Mouse (Mus musculus) liver, postnatal 0 days (tissue): Measurements from ENCODE around the gene Top2a. TPM values are rescaled to one million over a fixed set of nuclear protein-coding genes. Genes with fewer than 3 reads are reported as not detected.

Experiments
- ATAC-seq: fragments of 200-750 bp; cut with Nextera tagmentation; 2 replicates; pipeline ENCODE4 v1.8.0; 2017; ENCODE audit warnings: mild to moderate bottlenecking, moderate library complexity
- DNase-seq: peaks from one replicate; pipeline ENCODE4 v3.0.0-alpha.2; 2016
- H3K27ac ChIP-seq: fragments of 300-500 bp; sonication (generic); 2 replicates; pipeline ENCODE4 v1.5.1; 2014; ENCODE audit warnings: antibody characterized with exemption, moderate library complexity, mild to moderate bottlenecking, low read depth
- H3K27me3 ChIP-seq: fragments of 300-500 bp; sonication (generic); 2 replicates; pipeline ENCODE4 v1.6.1; 2014; ENCODE audit warnings: low read length, control low read depth, mixed read lengths; ENCODE audit not compliant: insufficient read depth
- H3K36me3 ChIP-seq: fragments of 300-500 bp; sonication (generic); replicated peaks from 2 replicates; pipeline ENCODE4 v1.6.1; 2014; ENCODE audit warnings: mild to moderate bottlenecking, control low read depth, low read length, moderate library complexity, mixed read lengths; ENCODE audit not compliant: insufficient read depth
- H3K4me1 ChIP-seq: fragments of 300-500 bp; sonication (generic); 2 replicates; pipeline ENCODE4 v1.6.1; 2014; ENCODE audit warnings: antibody characterized with exemption, mild to moderate bottlenecking, control low read depth; ENCODE audit not compliant: insufficient read depth
- H3K4me2 ChIP-seq: fragments of 300-500 bp; sonication (generic); 2 replicates; pipeline ENCODE4 v1.6.1; 2014; ENCODE audit warnings: low read depth, mild to moderate bottlenecking, low read length, moderate library complexity, mixed read lengths
- H3K4me3 ChIP-seq: fragments of 300-500 bp; sonication (generic); 2 replicates; pipeline ENCODE4 v1.5.1; 2014; ENCODE audit warnings: low read depth, low read length
- H3K9ac ChIP-seq: fragments of 300-500 bp; sonication (generic); replicated peaks from 2 replicates; pipeline ENCODE4 v1.6.1; 2014; ENCODE audit warnings: mild to moderate bottlenecking, moderate library complexity
- H3K9me3 ChIP-seq: fragments of 300-500 bp; sonication (generic); 2 replicates; pipeline ENCODE4 v1.6.1; 2016; ENCODE audit warnings: mild to moderate bottlenecking, control low read depth, low read length, mixed read lengths
- CTCF ChIP-seq: sonication (generic); IDR thresholded peaks from 2 replicates; pipeline ENCODE4 v1.5.1; 2016; ENCODE audit warnings: antibody characterized with exemption, low read depth
- EP300 ChIP-seq: IDR thresholded peaks from 2 replicates; pipeline ENCODE4 v1.6.1; 2016; ENCODE audit warnings: antibody characterized with exemption, low read depth, mild to moderate bottlenecking
- WGBS: fragments of 180-500 bp; shearing (Covaris S2); extraction: QIAGEN DNeasy Blood & Tissue Kit; methylation state at CpG from one replicate; pipeline ENCODE4 v1.1.7; 2014; ENCODE audit not compliant: insufficient replicate concordance; 5-methylcytosine and 5-hydroxymethylcytosine counted together
- polyA plus RNA-seq: library from polyadenylated mRNA; unstranded; fragments of >200 nt; fragmentation: Nextera tagmentation; extraction: Ambion mirVana; gene quantifications from 2 replicates; pipeline ENCODE4 v1.2.1, GENCODE M21; 2015

Gene Top2a
- polyA plus RNA-seq, 1 experiment from 2014 or later: 90.2 TPM

DNA sequence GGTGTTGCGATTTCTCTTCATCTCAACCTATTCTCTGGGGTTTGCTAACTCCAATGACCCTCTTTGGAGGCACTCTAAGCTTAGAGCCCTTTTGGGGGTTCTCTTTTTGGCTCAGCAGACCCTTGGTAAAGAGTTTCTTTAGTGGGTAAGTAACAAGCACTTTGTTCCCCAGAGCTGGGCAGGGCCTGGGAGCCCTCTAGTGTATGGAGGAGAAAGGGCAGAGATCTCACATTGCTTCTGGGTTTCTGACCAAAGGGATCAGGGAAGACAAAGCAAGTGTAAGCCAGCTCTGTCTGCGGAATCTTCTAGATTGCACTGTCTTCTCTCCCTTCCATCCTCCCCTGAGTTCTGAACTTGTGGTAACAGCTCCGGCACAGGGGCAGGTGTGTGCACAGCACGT, 11.4 kb upstream of the Top2a start:
- no peak for DNase-seq
- no peaks in the 10 kb centered on the region for H3K27me3 ChIP-seq
- ATAC-seq: no peak
- no peaks in the 10 kb centered on the region for H3K36me3 ChIP-seq
- 68% methylated on average over 4 of the region's 4 CpGs for WGBS
- H3K27ac ChIP-seq: no peak overlapping the region
- peaks cover under 1% of the 10 kb centered on the region; the same call in 1 of the 2 replicates for H3K4me1 ChIP-seq
- no peaks in the 10 kb centered on the region for H3K9me3 ChIP-seq
- TF ChIP-seq CTCF (peak; percentile 51), EP300 (no peak)
- no peak overlapping the region for H3K9ac ChIP-seq
- H3K4me2 ChIP-seq: no peak overlapping the region
- no peak overlapping the region for H3K4me3 ChIP-seq

DNA sequence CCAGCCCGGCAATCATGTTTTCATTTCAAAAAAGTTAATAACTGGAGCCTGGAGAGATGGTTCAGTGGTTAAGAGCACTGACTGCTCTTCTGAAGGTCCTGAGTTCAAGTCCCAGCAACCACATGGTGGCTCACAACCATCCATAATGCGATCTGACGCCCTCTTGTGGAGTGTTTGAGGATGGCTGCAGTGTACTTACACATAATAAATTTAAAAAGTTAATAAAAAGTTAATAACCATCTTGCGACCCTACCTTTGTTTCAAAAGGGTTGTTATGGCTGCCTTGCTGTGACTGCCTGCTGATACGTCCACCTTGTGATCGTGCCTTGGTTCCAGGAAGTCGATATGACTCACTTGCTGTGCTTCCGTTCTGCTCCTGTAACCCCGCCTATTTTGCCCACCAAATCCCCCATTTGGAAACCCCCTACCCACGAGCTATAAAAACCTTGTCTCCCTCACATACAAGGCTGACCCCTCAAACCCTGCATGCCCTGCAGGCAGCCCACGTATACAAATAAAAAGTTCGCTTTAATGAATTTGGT, 3.0 kb upstream of the Top2a start:
- peaks cover 5% of the 10 kb centered on the region for H3K36me3 ChIP-seq
- no peak overlapping the region for H3K9ac ChIP-seq
- H3K27ac ChIP-seq: no peak overlapping the region
- H3K27me3 ChIP-seq: no peaks in the 10 kb centered on the region
- H3K4me3 ChIP-seq: no peak overlapping the region
- TF ChIP-seq CTCF: peak; percentile 32
- TF ChIP-seq EP300: no peak
- H3K4me2 ChIP-seq: no peak overlapping the region
- ATAC-seq (no peak), DNase-seq (no peak)
- H3K4me1 ChIP-seq: peaks cover 5% of the 10 kb centered on the region; the same call in 1 of the 2 replicates
- H3K9me3 ChIP-seq: no peaks in the 10 kb centered on the region
- WGBS: 75% methylated on average over 12 of the region's 12 CpGs

DNA sequence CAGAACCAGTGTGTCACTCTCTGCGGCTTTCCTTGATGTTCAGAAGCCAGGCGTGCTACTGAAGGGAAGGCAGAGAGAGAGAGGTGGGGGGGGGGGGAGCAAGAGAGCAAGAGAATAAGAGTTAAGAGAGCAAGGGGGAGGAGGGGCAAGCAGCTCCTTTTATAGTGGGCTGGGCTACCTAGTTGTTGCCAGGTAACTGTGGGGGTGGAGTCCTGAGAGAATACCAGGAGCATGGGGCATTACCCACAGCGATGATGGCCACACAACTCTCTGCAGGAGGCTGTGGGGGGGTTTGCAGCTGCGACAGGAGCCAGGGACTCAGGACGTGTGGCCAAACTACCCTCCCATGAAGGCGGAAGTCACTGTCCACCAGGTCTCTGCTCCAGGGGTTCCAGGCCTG, 1.9 kb upstream of the Top2a start:
- peaks cover 5% of the 10 kb centered on the region; the same call in 1 of the 2 replicates for H3K4me1 ChIP-seq
- H3K9me3 ChIP-seq: no peaks in the 10 kb centered on the region
- H3K27me3 ChIP-seq: no peaks in the 10 kb centered on the region
- no peak overlapping the region for H3K4me3 ChIP-seq
- no peak overlapping the region for H3K27ac ChIP-seq
- H3K4me2 ChIP-seq: no peak overlapping the region
- H3K9ac ChIP-seq: no peak overlapping the region
- peaks cover 14% of the 10 kb centered on the region for H3K36me3 ChIP-seq
- DNase-seq (no peak), ATAC-seq (no peak)
- WGBS: 93% methylated on average over 6 of the region's 6 CpGs
- TF ChIP-seq EP300 (no peak), CTCF (no peak)

DNA sequence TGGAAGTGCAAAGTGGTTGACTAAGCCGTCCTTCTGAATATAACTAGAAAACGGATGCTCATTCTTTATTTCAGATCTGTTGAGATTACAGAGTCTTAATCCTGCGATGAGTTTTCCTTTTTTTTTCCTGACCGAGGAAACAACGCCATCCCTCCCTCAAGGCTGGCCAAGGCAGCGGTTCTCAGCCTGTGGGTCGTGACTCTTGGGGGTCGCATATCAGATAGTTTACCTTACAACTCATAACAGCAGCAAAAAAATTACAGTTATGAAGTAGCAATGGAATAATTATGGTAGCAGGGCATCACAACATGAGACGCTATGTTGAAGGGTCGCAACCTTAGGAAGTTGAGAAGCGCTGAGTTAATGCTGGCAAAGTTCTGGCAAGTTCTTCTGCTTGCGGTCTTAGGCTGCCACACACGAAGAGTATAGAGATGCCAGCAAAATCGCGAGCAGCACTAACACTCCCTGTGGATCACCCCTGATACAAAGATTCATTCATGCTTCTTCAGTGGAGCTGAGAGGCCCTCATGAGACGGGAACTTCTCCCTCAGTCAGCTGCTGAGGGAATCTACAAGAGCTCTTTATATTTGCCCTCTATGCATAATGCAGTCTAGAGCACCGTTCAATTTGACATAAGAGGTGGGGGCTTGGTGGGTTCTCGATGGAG, 612 bp upstream of the Top2a start:
- 38% methylated on average over 18 of the region's 18 CpGs for WGBS
- DNase-seq: no peak

DNA sequence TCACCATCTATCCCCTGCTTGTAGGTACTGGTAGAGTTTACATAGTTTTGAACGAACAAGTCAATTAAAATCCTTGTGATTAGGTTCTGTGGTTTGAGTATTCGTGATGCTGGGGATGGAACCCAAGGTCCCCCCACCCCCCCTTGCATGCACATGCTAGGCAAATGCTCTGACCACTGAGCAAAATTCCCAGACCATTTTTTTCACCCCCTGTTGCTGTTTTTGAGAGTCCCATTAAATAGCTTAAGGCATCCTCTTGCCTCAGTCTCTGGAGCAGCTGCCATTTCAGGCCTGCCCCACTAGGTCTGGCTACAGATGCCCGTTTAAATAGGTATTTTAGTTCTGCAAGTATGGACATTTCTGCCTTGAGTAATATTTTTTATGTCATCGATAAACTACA, 895 bp downstream of the Top2a start:
- 9% methylated on average over 4 of the region's 4 CpGs for WGBS
- Histone ChIP-seq H3K4me1 (peaks cover 5% of the 10 kb centered on the region; the same call in 1 of the 2 replicates), H3K36me3 (peaks cover 39% of the 10 kb centered on the region), H3K4me3 (peak overlapping the region; percentile 81), H3K27me3 (no peaks in the 10 kb centered on the region), H3K9me3 (no peaks in the 10 kb centered on the region), H3K4me2 (peak overlapping the region; percentile 70), H3K27ac (peak overlapping the region; percentile 72; the same call in 1 of the 2 replicates), H3K9ac (peak overlapping the region; percentile 89)
- TF ChIP-seq CTCF (no peak), EP300 (no peak)
- no peak for ATAC-seq
- no peak for DNase-seq

More for the DNA sequence above, 612 bp upstream of the Top2a start:
- H3K27me3 ChIP-seq: no peaks in the 10 kb centered on the region
- peaks cover 5% of the 10 kb centered on the region; the same call in 1 of the 2 replicates for H3K4me1 ChIP-seq
- H3K9ac ChIP-seq: peak overlapping the region; percentile 28; the same call in 1 of the 2 replicates
- H3K27ac ChIP-seq: 0 out of 2 replicates have a peak overlapping the region, but pooled peaks have one; percentile 41
- no peak for TF ChIP-seq CTCF
- TF ChIP-seq EP300: no peak
- H3K4me2 ChIP-seq: peak overlapping the region; percentile 74
- peaks cover 25% of the 10 kb centered on the region for H3K36me3 ChIP-seq
- H3K9me3 ChIP-seq: no peaks in the 10 kb centered on the region
- no peak for ATAC-seq
- peak overlapping the region; percentile 81 for H3K4me3 ChIP-seq

DNA sequence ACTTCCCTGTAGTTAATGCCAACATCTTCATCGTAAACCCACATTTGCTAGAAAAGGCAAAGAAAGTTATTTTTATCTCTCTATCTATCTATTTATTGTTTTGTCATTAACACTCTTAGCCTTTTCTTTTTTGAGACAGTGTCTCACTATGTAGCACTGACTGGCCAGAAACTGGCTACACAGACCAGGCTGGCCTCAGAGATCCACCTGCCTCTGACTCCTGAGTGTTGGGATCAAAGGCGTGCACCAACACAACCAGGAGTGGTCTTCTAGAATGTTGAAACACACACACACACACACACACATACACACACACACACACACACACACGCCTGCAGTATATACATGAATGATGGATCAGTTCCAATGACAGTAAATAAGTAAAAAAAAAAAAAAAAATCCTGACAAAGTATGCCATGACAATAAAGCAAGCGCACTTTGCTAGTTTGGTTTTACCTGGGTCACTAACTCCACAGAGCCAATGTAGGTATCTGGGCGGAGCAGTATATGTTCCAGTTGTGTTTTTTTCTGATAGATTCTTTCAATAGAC, 1.5 kb downstream of the Top2a start:
- H3K4me1 ChIP-seq: peaks cover 5% of the 10 kb centered on the region; the same call in 1 of the 2 replicates
- peak overlapping the region; percentile 89 for H3K9ac ChIP-seq
- DNase-seq (no peak), ATAC-seq (no peak)
- no peaks in the 10 kb centered on the region for H3K9me3 ChIP-seq
- peak overlapping the region; percentile 70 for H3K4me2 ChIP-seq
- peak overlapping the region; percentile 81 for H3K4me3 ChIP-seq
- no peak for TF ChIP-seq CTCF
- TF ChIP-seq EP300: no peak
- H3K27me3 ChIP-seq: no peaks in the 10 kb centered on the region
- peaks cover 45% of the 10 kb centered on the region for H3K36me3 ChIP-seq
- H3K27ac ChIP-seq: no peak overlapping the region
- WGBS: 69% methylated on average over 5 of the region's 5 CpGs
